Mouse (Mus musculus): Measurements from ENCODE around the gene Ccdc120. TPM values are rescaled to one million over a fixed set of nuclear protein-coding genes. Genes with fewer than 3 reads are reported as not detected.

Ccdc120 gene
- total RNA-seq (2021), result 10 to 100 TPM; 19.5 to 22.1 TPM

DNA sequence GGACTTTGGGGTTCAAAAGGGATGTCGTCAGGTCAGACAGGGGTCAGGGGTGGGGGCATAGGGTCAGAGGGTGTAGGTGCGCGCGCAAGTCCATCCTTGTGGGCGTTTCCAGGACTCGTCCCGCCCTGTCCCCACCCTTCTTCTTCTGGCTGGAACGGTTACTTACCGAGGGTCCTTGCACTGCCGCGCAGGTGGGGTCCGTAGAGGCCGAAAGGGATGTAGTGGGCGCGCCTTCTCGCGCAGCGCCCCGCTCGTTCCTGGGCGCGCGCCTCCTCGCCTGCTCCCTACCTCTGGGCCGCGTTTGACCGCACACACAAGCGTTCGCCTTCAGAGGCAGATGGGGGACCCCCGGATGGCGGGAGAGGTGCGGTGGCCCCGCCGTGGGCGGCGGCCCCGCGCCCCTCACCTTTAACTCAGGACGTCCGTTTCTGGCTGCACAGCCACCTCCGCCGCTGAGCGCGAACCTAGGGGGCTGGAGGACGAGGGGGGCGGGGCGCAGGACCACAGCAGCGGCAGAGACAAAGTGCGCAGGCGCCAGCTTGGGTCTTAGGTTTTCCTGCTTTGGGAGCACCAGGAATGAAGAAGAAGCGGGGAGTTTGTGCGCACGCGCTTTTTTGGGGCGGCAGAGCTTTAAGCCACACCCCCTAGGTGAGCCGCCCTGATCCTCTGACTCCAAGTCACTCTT, at the start of gene Ccdc120:
Gene Ccdc120 (minus strand): TSS at position 474 of the 685 bp plus-strand sequence.
- DNase-seq (ENCODE audit: low spot score in 2 of 2), result peak; percentile 72 to 86
- intact Hi-C loops (cut with DNase I), result no loop called here

DNA sequence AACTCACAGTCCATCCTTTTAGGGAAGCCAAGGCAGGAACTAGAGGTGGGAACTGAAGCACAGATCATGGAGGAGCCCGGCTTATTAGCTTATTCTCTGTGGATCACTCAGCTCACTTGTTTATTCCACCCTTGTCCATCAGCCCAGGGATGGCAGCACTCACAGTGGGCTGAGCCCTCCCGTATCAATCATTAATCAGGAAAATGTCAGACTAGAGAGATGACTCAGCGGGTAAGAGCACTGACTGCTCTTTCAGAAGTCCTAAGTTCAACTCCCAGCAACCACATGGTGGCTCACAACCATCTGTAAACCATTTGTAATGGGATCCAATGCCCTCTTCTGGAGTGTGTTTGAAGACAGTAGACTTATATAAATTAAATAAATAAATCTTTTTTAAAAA, 46.6 kb upstream of the Ccdc120 start:
- intact Hi-C loops (cut with DNase I), result no loop called here

DNA sequence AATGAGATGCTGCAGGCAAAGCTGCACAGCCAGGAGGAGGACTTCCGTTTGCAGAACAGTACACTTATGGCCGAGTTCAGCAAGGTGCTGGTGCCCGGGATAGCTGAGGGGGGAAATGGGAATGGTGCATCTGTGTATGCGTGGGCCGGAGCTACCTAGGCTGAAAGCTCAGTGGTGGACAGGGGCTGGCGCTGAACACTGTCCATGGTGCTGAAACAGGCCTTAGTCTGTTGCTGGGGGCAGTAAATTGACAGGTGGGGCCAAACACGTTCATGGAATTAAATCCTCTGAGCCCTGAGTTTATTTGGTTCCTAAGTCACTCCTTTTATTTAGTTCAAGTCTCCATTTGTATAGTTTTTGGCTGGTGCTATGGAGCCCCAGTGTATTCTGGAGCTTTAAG, 44.3 kb upstream of the Ccdc120 start:
- no peak for DNase-seq (ENCODE audit: low spot score in 2 of 2)
- intact Hi-C loops (cut with DNase I), result no loop called here

More for the DNA sequence above, 46.6 kb upstream of the Ccdc120 start:
- DNase-seq (ENCODE audit: low spot score in 2 of 2), result no peak

GRCm38 (mm10) chrX:7793361-7793760, 42.7 kb upstream of the Ccdc120 start:
- intact Hi-C loops (cut with DNase I), result no loop called here
- DNase-seq (ENCODE audit: low spot score in 2 of 2), result peak in 1 of 2 experiments; percentile 10

DNA sequence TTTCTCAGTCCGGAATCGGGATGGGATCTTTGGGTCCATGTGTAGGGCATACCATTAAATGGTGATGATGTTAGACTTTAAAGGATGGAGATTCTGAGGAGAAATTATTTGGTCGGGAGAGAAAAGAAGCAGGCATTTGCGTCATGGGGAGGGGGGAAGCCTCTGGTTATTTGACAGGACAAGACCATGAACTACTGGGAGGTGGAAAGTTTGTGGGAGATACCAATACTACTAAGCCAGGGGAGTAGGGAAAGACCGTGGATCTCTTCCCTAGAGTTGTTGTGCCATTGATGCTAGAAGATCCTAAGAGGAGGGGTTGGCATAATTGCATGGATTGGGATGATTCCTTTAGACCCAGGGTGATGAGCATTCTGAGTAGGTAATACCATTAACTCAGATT, 39.6 kb upstream of the Ccdc120 start:
- intact Hi-C loops (cut with DNase I), result loop anchor here (2.0 kb wide), 1 partner anchor 26 kb away; no protein-coding TSS in a partner anchor
- peak in 1 of 2 experiments; percentile 15 for DNase-seq (ENCODE audit: low spot score in 2 of 2)

- intact Hi-C loops (cut with DNase I), result loop anchor here (2.0 kb wide), 1 partner anchor 25 kb away; no protein-coding TSS in a partner anchor
These were observed 38.9 kb upstream of the Ccdc120 start, which contains the start of gene Gripap1 for GRCm38 (mm10) chrX:7789542-7790136. Gene Gripap1 (plus strand): TSS chrX:7789765.

DNA sequence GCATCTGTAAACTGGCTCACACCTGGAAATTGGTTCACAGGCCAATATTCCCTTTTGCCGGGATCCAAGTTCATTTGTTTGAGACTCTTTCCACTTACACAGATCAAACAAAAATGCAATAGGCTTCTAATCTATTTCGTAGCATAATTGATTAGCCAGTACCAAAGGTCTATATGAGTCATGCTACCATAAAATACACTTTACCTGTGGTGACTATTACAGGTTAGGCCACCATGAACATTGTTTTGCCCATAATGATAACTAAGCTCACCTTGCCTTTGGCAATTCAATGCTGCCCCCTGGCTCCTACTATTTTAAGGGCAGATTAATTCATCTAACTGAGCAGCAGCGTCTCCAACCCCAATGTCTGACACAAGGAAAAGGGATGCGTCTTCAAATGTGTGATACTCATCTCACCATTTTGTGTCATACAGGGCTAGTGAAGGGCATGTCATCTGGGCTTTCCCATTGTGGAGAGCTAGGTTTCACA, 31.9 kb upstream of the Ccdc120 start:
- intact Hi-C loops (cut with DNase I), result no loop called here

More at GRCm38 (mm10) chrX:7789542-7790136, 38.9 kb upstream of the Ccdc120 start, which contains the start of gene Gripap1:
- peak; percentile 66 to 80 for DNase-seq (ENCODE audit: low spot score in 2 of 2)

GRCm38 (mm10) chrX:7779294-7779693, 28.6 kb upstream of the Ccdc120 start:
- no peak for DNase-seq (ENCODE audit: low spot score in 2 of 2)
- intact Hi-C loops (cut with DNase I), result no loop called here

More for the DNA sequence above, 31.9 kb upstream of the Ccdc120 start:
- no peak for DNase-seq (ENCODE audit: low spot score in 2 of 2)

DNA sequence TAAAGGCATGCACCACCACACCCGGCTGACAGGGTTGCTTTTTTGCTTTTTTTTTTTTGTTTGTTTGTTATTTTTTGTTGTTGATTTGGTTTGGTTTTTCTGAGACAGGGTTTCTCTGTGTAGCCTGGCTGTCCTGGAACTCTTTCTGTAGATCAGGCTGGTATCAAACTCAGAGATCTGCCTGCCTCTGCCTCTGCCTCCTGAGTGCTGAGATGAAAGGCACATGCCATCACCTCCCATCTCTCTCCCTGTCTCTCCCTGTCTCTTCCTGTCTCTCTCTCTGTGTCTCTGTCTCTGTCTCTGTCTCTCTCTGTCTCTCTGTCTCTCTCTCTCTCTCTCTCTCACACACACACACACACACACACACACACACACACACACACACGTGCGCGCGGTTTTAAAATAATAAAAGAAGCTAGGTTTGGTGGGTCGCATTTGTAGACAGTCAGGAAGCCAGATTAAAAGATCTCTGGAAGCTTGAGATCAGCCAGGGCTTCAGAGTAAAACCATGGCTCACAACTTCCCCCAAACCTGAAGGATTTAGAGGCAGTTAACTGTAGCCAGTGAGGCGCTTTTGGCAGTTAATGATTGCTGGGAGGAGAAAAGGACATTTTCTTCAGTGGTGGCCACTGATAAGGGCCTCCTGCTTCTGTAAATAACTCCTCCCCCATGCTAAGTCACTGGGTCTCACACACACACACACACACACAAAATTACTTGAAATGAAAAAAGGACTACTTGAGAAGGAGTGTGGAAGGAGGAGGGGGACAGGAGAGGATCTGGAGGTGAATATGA, 27.9 kb upstream of the Ccdc120 start:
- DNase-seq (ENCODE audit: low spot score in 2 of 2), result no peak
- intact Hi-C loops (cut with DNase I), result no loop called here

DNA sequence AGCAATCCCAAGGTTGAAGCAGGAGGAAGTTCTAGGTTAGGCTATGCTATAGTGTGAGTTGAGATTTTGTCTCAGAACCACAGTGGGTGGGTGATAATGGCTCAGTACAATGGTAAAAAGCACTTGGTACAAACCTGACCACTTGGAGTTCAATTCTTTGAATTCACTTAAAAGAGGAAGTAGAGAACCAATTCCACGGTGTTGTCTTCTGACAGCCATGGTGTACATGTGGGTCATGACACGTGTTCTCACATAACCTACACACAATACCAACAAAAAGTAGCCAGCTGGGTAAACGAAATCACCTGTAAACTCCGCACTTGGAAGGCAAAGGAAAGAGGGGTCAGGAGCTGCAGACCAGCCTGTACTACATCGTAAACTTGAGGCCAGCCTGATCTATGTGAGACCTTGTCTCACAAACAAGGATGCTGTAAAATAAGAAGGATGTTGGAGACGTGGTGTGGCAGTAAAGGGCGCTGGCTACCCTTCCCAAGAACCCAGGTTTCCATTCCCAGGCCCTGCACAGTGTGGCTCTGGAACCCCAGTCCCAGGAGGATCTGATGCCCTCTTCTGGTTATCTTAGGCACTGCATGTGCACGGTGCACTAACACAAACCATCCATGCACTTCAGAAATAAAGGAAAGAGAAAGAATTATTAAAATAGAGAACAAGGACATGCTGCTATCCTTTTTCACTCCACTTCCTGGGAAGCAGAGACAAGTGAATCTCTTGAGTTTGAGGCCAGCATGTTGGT, 25.8 kb upstream of the Ccdc120 start:
- intact Hi-C loops (cut with DNase I), result no loop called here
- peak; percentile 22 to 54 for DNase-seq (ENCODE audit: low spot score in 2 of 2)

DNA sequence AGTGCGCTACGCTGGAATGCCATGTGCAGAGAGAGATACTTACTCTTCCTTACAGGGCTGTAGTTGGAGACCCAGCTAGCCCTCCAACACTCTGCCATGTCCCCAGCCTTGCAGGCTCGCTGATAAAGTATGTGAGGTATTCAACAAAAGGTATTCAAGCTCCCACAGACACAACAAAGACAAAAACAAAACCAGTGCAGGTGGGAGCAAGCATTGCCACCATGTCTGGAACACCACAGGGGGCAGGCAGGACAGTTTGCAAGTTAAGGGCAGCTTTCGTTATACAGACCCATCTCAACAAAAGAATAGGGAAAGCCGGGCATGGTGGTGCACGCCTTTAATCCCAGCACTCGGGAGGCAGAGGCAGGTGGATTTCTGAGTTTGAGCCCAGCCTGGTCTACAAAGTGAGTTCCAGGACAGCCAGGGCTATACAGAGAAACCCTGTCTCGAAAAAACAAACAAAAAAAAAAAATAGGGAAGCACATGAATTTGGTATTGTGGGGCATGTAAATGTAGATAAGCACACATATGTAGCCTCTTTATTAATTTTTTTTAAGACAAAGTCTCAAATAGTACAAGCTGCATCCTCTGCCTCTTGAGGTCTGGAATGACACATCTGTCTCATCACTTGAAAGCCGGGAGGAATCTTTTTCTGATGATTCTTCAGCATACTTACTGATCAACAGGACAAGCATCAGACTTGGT, 24.9 kb upstream of the Ccdc120 start:
- DNase-seq (ENCODE audit: low spot score in 2 of 2), result no peak
- intact Hi-C loops (cut with DNase I), result no loop called here

DNA sequence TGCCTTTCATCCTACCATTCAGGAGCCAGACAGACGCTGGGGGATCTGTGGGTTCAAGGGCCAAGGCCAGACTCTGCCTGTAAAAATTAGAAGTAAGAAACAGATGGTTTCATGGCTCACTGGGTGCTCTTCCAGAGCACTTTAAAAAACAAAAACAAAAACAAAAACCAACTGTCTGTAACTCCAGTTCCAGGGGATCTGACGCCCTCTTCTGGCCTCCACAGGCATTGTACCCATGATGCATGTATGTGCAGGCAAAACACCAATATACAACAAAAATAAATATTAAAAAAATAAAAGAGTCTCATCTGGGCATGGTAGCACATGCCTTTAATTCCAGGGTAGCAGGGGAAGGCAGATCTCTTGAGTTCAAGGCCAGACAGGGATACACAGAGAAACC, 22.1 kb upstream of the Ccdc120 start:
- no peak for DNase-seq (ENCODE audit: low spot score in 2 of 2)
- intact Hi-C loops (cut with DNase I), result no loop called here

DNA sequence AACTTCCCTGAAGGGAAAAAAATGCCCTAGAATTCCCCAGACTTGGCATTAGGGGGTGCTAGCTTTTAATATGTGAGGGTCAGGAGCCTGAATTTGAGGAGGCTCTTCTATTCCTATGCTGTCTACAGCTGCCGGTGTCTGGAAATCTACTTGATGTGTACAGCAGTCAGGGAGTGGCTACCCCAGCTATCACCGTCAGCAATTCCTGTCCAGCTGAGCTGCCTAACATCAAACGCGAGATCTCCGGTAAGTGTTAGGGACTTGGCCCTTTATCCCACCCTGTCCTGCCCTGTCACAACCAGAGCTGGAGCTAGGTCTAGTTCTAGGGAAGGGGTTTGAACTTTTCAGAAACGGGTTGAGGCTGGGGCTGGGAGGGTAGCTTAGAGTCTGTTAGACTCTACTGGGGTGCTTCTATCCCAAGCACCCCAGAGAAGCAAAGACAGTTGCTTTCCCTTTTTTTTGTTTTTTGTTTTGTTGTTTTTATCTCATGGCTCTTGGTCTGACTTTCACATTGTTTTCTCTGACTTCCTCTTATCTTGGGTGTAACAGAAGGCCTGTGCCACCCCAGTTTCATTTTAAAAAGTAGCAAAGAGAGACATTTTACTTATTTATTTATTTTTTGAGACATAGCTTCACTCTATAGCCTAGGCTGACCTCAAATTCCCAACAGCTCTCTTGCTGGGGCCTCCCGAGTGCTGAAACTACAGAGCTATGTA, 18.8 kb upstream of the Ccdc120 start:
- DNase-seq (ENCODE audit: low spot score in 2 of 2), result no peak
- intact Hi-C loops (cut with DNase I), result no loop called here

GRCm38 (mm10) chrX:7765764-7766163, 15.1 kb upstream of the Ccdc120 start:
- peak; percentile 16 to 54 for DNase-seq (ENCODE audit: low spot score in 2 of 2)
- intact Hi-C loops (cut with DNase I), result loop anchor here (2.0 kb wide), 1 partner anchor 25 kb away; no protein-coding TSS in a partner anchor

GRCm38 (mm10) chrX:7765281-7765670, 14.6 kb upstream of the Ccdc120 start:
- intact Hi-C loops (cut with DNase I), result loop anchor here (2.0 kb wide), 1 partner anchor 26 kb away; no protein-coding TSS in a partner anchor
- DNase-seq (ENCODE audit: low spot score in 2 of 2), result no peak

GRCm38 (mm10) chrX:7764657-7765280, 14.1 kb upstream of the Ccdc120 start:
- intact Hi-C loops (cut with DNase I), result loop anchor here (2.0 kb wide), 1 partner anchor 26 kb away; no protein-coding TSS in a partner anchor
- DNase-seq (ENCODE audit: low spot score in 2 of 2), result no peak

GRCm38 (mm10) chrX:7763631-7764393, 13.1 kb upstream of the Ccdc120 start:
- peak; percentile 20 to 32 for DNase-seq (ENCODE audit: low spot score in 2 of 2)

More at GRCm38 (mm10) chrX:7763631-7764393, 13.1 kb upstream of the Ccdc120 start:
- intact Hi-C loops (cut with DNase I), result loop anchor here (2.0 kb wide), 1 partner anchor 27 kb away; no protein-coding TSS in a partner anchor

Measured in left cerebral cortex, postnatal 25 days (tissue).